Mouse (Mus musculus): ENCODE data around the gene Tmem108. TPM values are rescaled to one million over a fixed set of nuclear protein-coding genes. Genes with fewer than 3 reads are reported as not detected.

The Tmem108 gene
- total and polyA plus RNA-seq, 3 experiments: 4.4 to 10.5 (median 4.9) TPM

- no peak for DNase-seq
These were observed 132.7 kb downstream of the Tmem108 start for GRCm38 (mm10) chr9:103628861-103629469.

DNA sequence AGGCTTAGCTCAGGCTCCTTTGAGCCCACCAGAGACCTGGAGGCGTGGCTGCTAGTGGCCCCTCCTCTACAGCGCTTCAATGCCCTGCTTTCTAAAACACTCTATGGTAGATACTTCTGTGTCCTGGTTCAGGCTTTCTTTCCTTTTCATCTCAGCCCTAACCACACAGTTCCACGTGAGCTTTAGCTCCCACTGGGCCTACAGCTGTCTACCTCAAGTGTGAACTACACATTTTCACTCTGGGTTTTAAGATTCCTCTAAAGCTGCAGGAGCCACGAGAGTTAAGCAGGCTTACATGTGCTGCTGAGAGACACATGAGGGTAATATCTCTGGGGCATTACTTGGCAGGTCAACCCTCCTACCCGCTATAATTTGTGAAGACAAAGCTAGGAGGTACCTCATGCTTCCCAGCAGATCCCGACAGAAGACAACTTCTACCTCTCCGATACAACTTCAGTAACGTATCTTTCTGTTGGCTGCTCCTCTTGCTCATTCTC lies 134.2 kb downstream of the Tmem108 start:
- no peak for DNase-seq

DNA sequence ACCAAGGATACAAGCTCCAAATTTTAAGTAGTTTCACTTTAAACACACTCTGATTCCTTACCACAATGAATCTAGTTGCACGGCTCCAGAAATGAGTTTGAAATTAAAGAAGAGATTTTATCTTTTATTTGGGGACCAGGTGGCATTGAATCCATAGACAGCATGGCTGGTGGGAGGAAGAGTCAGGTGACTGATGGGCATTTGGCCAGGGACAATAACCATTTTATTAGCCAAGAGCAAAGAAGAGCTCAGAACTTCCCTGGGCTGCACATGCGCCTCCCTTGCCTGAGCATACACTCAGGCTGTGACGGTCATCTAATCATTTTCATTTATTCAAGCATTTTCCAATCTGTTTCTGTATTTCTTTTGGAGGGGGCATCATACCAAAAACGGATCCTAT lies 135.5 kb downstream of the Tmem108 start:
- no peak for DNase-seq

- peak; percentile 69 for DNase-seq
These were observed 137.0 kb downstream of the Tmem108 start for GRCm38 (mm10) chr9:103624649-103625048.

- DNase-seq: no peak
These were observed 137.9 kb downstream of the Tmem108 start for GRCm38 (mm10) chr9:103623560-103624316.

DNA sequence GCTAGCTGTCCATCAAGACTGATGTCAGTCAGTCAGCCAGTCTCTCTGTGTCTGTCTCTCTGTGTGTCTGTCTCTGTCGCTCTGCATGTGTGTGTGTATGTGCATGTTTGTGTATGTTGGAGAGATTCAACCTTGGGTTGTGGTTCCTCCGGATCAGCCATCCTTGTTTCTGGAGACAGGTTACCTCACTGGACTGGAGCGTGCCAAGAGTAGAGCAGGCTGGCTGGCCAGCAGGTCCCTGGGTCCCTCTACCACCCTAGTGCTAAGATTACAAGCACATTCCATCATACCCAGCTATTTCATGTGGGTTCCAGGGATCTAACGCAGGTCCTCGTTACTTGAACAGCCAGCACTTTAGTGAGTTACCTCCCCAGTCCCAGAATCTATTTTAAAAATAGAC lies 138.6 kb downstream of the Tmem108 start:
- no peak for DNase-seq

GRCm38 (mm10) chr9:103621870-103622269 lies 139.8 kb downstream of the Tmem108 start:
- no peak for DNase-seq

DNA sequence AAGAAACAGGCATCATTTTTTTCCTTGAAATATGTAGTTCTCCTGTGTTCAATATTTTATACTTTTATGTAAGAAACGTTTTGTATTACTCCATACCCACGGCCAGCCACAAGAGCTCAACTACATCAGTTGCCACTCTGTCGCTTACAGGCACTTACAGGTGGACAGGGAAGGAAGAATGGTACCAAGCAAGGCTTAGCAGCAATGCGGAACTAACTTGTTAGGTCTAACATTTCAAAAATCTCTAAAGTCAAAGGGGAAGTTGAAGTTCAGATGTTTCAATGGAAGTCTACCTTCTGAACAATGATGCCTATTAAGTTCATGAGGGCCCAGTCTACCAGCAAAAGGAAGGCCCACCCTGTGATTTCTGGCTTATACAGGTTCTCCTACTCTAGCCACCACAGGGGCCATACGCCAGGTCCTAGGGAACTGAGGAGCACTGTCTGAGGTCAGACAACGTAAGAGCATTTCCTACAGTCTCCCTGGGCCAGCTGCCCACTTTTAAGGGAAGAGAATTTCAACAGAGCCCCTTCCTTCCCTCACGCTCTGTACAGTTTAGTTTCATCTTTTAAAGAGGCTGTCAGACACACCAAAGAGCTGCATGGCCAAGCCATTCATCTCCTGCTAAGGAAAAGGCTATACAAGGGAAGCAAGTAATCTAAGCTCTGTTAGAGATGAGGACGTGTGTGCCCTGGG lies 141.0 kb downstream of the Tmem108 start:
- DNase-seq: no peak

DNA sequence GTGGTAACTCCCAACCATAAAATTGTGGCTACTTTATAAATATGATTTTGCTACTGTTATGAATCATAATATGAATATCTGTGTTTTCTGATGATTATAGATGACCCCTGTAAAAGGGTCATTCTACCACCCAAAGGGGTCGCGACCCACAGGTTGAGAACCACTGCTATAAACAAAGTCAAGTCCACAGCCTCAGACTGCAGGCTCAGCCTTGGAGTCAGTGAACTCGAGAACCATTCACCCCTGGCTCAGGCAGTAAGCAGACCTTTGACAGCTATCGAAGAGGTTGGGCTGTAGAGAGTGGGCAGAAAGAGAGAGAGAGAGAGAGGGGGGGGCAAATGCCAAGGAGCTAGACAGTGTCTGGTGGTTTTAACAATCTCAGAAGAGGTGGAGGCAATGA lies 147.4 kb downstream of the Tmem108 start:
- no peak for DNase-seq

DNA sequence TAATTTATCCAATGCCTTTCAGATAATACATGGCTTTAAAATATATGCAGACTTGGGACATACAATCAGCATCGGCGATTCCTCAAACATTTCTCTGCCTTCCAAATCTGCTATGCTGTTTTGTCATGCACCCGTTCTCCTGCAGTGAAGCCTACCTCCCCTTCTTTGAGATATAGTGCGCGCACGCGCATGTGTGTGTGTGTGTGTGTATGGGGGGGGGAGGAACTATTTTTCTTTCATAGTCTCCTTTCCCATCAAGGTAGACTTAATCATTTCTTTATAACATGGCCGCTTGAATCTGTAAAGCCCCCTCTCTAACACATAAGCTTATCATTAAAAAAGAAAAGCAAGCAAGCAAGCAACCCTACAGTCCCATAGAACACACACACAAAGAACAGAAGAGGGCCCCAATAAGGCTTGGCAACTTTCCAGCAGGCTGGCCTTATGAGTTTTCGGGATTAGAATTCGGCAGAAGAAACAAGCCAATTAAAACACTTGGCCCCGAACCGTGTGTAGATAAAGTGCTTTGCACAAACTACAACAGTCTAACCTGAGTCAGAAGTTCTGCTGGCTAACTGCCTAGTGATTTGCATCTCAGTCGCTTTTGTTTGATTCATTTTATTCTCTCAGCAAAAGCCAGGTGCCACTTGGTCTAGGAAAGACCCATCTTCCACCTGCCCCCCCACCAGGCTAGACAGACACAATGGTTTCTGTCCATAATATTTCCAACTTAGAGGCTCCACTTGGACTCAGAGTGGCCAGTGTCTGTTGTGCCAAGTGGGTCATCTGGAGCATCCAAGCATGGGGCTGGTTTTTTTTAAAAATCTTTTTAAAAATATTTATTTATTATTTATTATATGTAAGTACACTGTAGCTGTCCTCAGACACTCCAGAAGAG lies 153.2 kb downstream of the Tmem108 start:
- DNase-seq: no peak

GRCm38 (mm10) chr9:103606056-103606455 lies 155.6 kb downstream of the Tmem108 start:
- no peak for DNase-seq

- no peak for DNase-seq
These were observed 157.8 kb downstream of the Tmem108 start for GRCm38 (mm10) chr9:103603792-103604191.

GRCm38 (mm10) chr9:103601878-103602277 lies 159.8 kb downstream of the Tmem108 start:
- no peak for DNase-seq

DNA sequence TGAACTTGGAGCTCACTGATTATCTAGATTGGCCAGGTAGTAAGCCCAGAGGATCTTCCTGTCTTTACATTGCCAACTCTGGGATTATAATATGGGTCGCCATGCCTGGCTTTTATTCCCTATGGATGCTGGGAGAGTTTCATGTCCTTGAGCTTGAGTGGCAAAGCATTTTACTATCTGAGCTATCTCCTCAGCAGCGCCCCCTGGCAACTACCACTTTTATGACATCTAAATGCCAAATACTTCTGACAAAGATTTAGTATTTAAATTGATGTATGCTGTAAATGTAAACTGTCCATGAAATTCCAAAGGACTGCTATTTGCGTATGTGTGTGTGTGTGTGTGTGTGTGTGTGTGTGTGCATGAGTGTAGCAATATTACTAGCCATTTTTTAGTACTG lies 160.8 kb downstream of the Tmem108 start:
- no peak for DNase-seq

DNA sequence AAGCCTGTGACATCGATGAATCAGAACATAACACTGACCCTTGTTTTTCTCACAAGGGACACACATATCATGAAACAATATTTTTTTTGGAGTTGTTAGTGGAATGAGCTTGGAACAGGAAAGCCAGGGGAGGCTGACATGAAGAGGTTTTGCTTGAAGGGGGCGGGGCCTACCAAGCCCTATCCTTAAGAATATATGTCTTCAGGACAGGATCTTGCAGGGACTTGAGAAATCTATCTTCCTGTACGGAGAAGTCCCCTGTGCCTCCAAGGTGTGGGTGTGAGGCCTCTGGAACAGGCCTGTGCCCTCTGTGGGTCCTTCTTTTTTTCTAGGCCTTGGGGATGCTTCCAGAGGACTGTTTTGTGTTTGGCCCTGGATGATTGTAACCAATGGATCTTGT lies 161.7 kb downstream of the Tmem108 start:
- DNase-seq: no peak

DNA sequence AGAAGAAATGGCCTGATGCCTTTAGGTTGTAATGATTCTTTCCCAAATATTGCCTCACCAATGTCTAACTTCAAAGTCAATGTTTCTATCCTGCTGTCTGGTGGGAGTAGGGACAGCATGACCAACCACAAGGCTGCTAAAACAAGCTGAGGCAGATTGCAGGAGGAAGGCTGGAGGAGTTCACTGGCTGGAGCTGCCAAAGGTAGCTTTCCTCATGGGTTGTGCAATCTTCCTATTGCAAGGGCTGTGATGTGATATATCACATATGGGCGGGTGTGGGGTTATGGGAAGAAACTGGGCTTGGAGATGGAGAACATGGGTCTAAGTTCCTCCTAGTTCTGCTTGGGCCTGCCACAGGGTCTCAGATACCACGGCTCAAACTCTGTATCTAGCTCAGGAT lies 163.8 kb downstream of the Tmem108 start:
- no peak for DNase-seq

- DNase-seq: peak; percentile 19
These were observed 166.3 kb downstream of the Tmem108 start for GRCm38 (mm10) chr9:103595190-103595837.

DNA sequence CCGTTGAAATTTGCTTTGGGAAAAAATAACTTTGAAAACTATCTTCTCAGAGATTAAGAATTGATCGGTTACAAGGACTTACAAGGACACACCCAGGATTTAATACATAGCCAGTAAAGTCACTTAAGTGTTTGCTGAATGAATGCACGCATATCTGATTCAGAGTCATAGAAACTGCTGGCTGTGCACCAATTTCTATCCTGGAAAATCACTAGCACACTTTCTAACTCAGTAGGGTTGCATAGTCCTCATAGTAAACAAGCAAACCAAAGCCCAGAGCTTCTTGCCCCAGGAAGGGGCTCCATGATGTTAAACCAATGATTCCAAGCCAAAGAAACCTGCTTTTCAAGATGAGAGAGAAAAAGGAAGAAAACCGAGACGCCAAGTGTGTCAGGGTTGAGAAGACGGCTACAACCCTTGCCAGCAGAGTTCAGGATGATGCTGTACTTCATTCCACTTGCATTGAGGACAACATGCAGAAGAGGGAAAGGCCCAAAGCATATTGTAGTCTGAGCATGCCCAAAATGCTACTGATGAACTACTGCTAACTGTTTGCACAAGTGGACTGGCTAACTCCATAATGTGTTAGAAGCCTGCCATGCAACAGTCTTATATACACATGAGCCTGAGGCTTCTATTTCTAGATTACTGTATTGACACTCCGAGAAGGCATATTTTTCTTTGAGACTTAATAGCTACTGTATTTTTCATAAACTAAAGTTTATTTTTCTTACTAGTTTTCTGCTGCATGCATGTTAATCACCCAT lies 167.0 kb downstream of the Tmem108 start:
- no peak for DNase-seq

- DNase-seq: no peak
These were observed 168.6 kb downstream of the Tmem108 start for GRCm38 (mm10) chr9:103593079-103593478.

DNA sequence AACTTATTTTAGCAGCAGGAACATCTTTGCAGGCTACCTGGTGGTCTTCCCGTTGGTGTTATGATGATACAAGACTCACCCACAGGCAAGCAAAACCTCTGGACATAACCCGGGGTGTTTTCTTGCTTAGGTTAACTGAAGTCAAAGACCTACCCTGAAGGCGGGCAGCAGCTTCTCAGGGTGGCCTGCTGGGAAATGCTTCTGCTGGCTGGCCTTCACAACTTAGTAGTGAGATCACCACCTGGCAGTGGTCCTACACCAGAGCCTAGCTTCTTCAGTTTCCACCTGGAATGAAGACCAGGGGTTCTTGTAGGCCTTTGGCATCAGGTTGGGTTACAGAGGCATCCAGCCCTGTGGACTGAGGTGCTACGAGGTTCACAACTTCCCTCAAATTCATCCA lies 169.7 kb downstream of the Tmem108 start:
- peak; percentile 13 for DNase-seq

DNA sequence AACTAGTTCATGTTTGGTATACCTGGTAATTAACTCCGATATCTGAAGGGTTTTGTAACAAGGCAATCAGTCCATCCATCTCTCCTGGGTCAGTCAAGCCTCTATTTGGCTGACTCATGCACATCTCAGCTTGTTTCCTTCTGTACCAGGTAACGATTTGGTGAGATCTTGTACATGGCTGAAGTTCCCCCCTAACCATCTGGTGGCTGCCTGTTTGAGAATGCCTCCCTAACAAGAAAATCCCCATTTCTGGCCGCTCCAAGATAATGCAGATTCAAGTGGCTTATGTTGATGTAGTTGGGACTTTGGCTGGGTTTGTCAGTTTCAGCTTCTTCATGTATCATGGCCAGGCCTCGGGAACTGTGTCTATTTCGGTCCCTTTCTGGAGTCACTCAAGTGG lies 170.8 kb downstream of the Tmem108 start:
- DNase-seq: no peak

All from adrenal gland, adult 2 months (tissue).